Mouse (Mus musculus) thymus, adult 2 months (tissue): ENCODE results near the gene Ntn1.

Source experiments
- CTCF ChIP-seq: fragments of 200-500 bp; IDR thresholded peaks from 2 replicates; pipeline ENCODE4 v1.5.1; 2012; ENCODE audit warnings: mild to moderate bottlenecking, control low read depth, low read length, moderate library complexity, borderline replicate concordance; ENCODE audit not compliant: control insufficient read depth, poor library complexity, insufficient read depth; ENCODE audit errors: extremely low read depth
- POLR2A ChIP-seq: fragments of 200-500 bp; IDR thresholded peaks from 2 replicates; pipeline ENCODE4 v1.6.1; 2012; ENCODE audit warnings: mild to moderate bottlenecking, low read length, control low read depth, moderate library complexity; ENCODE audit not compliant: control insufficient read depth, poor library complexity, insufficient read depth; ENCODE audit errors: extremely low read depth

GRCm38 (mm10) chr11:68407266-68407926, 6.8 kb upstream of the Ntn1 start:
- TF ChIP-seq CTCF, result no peak
- no peak for TF ChIP-seq POLR2A
